Mouse (Mus musculus) small intestine, adult 2 months (tissue): ENCODE measurements at regions not wholly inside any gene's neighbourhood (a gene's known extent, or its start where the extent isn't known, plus 50 kb on each side); places are given as distances from the start of the nearest gene placed in this dataset.

Source experiments
- CTCF ChIP-seq: fragments of 200-500 bp; IDR thresholded peaks from 2 replicates; pipeline ENCODE4 v1.5.1; 2012; ENCODE audit warnings: low read depth, mild to moderate bottlenecking, control low read depth, inconsistent platforms, low read length, moderate library complexity, mixed read lengths; ENCODE audit not compliant: insufficient replicate concordance, insufficient read length; ENCODE audit errors: extremely low read depth
- POLR2A ChIP-seq: fragments of 200-500 bp; IDR thresholded peaks from 2 replicates; pipeline ENCODE4 v1.6.1; 2012; ENCODE audit warnings: low read depth, mild to moderate bottlenecking, control low read depth, inconsistent platforms, low read length, moderate library complexity

- no peak for TF ChIP-seq CTCF
- TF ChIP-seq POLR2A = no peak
Measured at GRCm38 (mm10) chr5:64578536-64578935, 224.7 kb upstream of the Klf3 start.
